Mouse (Mus musculus): ENCODE data around the gene Lamtor2. TPM values are rescaled to one million over a fixed set of nuclear protein-coding genes. Genes with fewer than 3 reads are reported as not detected.

Lamtor2 gene
- total RNA-seq, 4 experiments from 2014 or later: 104 to 116 (median 107) TPM

GRCm38 (mm10) chr3:88526157-88527131, 26.4 kb downstream of the Lamtor2 start:
- DNase-seq (ENCODE audit: low spot score): peak; percentile 80

- no peak for DNase-seq (ENCODE audit: low spot score)
Observed at GRCm38 (mm10) chr3:88525021-88525420, 27.9 kb downstream of the Lamtor2 start.

- no peak for DNase-seq (ENCODE audit: low spot score)
Observed at GRCm38 (mm10) chr3:88523027-88523426, 29.8 kb downstream of the Lamtor2 start.

- DNase-seq (ENCODE audit: low spot score): peak; percentile 78
Observed at GRCm38 (mm10) chr3:88521803-88522331, 31.0 kb downstream of the Lamtor2 start.

- no peak for DNase-seq (ENCODE audit: low spot score)
Observed at GRCm38 (mm10) chr3:88521156-88521555, 31.7 kb downstream of the Lamtor2 start.

- DNase-seq (ENCODE audit: low spot score): no peak
Observed at GRCm38 (mm10) chr3:88520078-88520477, 32.8 kb downstream of the Lamtor2 start.

- DNase-seq (ENCODE audit: low spot score): no peak
Observed at GRCm38 (mm10) chr3:88518411-88518810, 34.5 kb downstream of the Lamtor2 start.

- no peak for DNase-seq (ENCODE audit: low spot score)
Observed at GRCm38 (mm10) chr3:88516407-88516806, 36.5 kb downstream of the Lamtor2 start.

GRCm38 (mm10) chr3:88515095-88515386, 37.8 kb downstream of the Lamtor2 start:
- no peak for DNase-seq (ENCODE audit: low spot score)

- no peak for DNase-seq (ENCODE audit: low spot score)
Observed at GRCm38 (mm10) chr3:88514231-88515094, 38.4 kb downstream of the Lamtor2 start.

GRCm38 (mm10) chr3:88513546-88514115, 39.2 kb downstream of the Lamtor2 start:
- no peak for DNase-seq (ENCODE audit: low spot score)

- DNase-seq (ENCODE audit: low spot score): no peak
Observed at GRCm38 (mm10) chr3:88512896-88513545, 39.9 kb downstream of the Lamtor2 start.

GRCm38 (mm10) chr3:88512141-88512895, 40.6 kb downstream of the Lamtor2 start:
- DNase-seq (ENCODE audit: low spot score): no peak

- no peak for DNase-seq (ENCODE audit: low spot score)
Observed at GRCm38 (mm10) chr3:88511559-88511958, 41.3 kb downstream of the Lamtor2 start.

- no peak for DNase-seq (ENCODE audit: low spot score)
Observed at GRCm38 (mm10) chr3:88510421-88511289, 42.2 kb downstream of the Lamtor2 start.

GRCm38 (mm10) chr3:88509692-88510420, 43.0 kb downstream of the Lamtor2 start, which contains the start of gene Lmna:
TSS of gene Lmna (minus strand) at chr3:88509956.
- DNase-seq (ENCODE audit: low spot score): peak; percentile 90

- no peak for DNase-seq (ENCODE audit: low spot score)
Observed at GRCm38 (mm10) chr3:88509250-88509649, 43.6 kb downstream of the Lamtor2 start.

GRCm38 (mm10) chr3:88505765-88506164, 47.1 kb downstream of the Lamtor2 start:
- DNase-seq (ENCODE audit: low spot score): no peak

- no peak for DNase-seq (ENCODE audit: low spot score)
Observed at GRCm38 (mm10) chr3:88505081-88505480, 47.8 kb downstream of the Lamtor2 start.
